Mouse (Mus musculus) gonadal fat pad, adult 2 months (tissue): ENCODE data around the gene Optn. TPM values are rescaled to one million over a fixed set of nuclear protein-coding genes. Genes with fewer than 3 reads are reported as not detected.

Source experiments
- DNase-seq: peaks from one replicate; pipeline ENCODE4 v3.0.0-alpha.2; 2012; ENCODE audit warnings: low read depth
- polyA plus RNA-seq: library from polyadenylated mRNA; depleted of rRNA; stranded (reverse); fragments of >200 nt; gene quantifications from 2 replicates; pipeline ENCODE4 v1.2.3, GENCODE M21; 2012

The Optn gene
- polyA plus RNA-seq, 1 experiment = 9.8 TPM

- no peak for DNase-seq
Observed at GRCm38 (mm10) chr2:5061133-5061708, 2.6 kb downstream of the Optn start.

GRCm38 (mm10) chr2:5059997-5060396 lies 3.9 kb downstream of the Optn start:
- DNase-seq = no peak

- no peak for DNase-seq
Observed at GRCm38 (mm10) chr2:5058436-5058835, 5.4 kb downstream of the Optn start.

- no peak for DNase-seq
Observed at GRCm38 (mm10) chr2:5050562-5050961, 13.3 kb downstream of the Optn start.

GRCm38 (mm10) chr2:5047016-5047415 lies 16.8 kb downstream of the Optn start:
- no peak for DNase-seq

- no peak for DNase-seq
Observed at GRCm38 (mm10) chr2:5045269-5045965, 18.4 kb downstream of the Optn start.

- no peak for DNase-seq
Observed at GRCm38 (mm10) chr2:5044321-5044720, 19.5 kb downstream of the Optn start.

GRCm38 (mm10) chr2:5043476-5043761 lies 20.4 kb downstream of the Optn start:
- no peak for DNase-seq

- DNase-seq = no peak
Observed at GRCm38 (mm10) chr2:5042616-5043475, 21.0 kb downstream of the Optn start.

GRCm38 (mm10) chr2:5041854-5042253 lies 22.0 kb downstream of the Optn start:
- no peak for DNase-seq

- DNase-seq = no peak
Observed at GRCm38 (mm10) chr2:5040281-5041161, 23.3 kb downstream of the Optn start.

GRCm38 (mm10) chr2:5039350-5040170 lies 24.3 kb downstream of the Optn start:
- no peak for DNase-seq

- no peak for DNase-seq
Observed at GRCm38 (mm10) chr2:5038320-5038719, 25.5 kb downstream of the Optn start.

- DNase-seq = no peak
Observed at GRCm38 (mm10) chr2:5037390-5037789, 26.5 kb downstream of the Optn start.

GRCm38 (mm10) chr2:5036411-5037076 lies 27.3 kb downstream of the Optn start:
- DNase-seq = no peak

GRCm38 (mm10) chr2:5035241-5035640 lies 28.6 kb downstream of the Optn start:
- no peak for DNase-seq

- no peak for DNase-seq
Observed at GRCm38 (mm10) chr2:5034801-5035200, 29.1 kb downstream of the Optn start.

GRCm38 (mm10) chr2:5033546-5034420 lies 30.1 kb downstream of the Optn start:
- DNase-seq = no peak

GRCm38 (mm10) chr2:5032665-5033064 lies 31.2 kb downstream of the Optn start:
- DNase-seq = no peak

GRCm38 (mm10) chr2:5031215-5031614 lies 32.6 kb downstream of the Optn start:
- no peak for DNase-seq
